Mouse (Mus musculus) kidney, postnatal 10 days (tissue): ENCODE measurements around the gene Klhl29.
A peak's percentile ranks its signal among the peaks of the same experiment; 100 is the strongest.

ENCODE experiments used
- DNase-seq: peaks from one replicate; pipeline ENCODE4 v3.0.0; 2021; ENCODE audit warnings: mixed read lengths

Klhl29 gene

GRCm38 (mm10) chr12:5250042-5250441, 125.4 kb downstream of the Klhl29 start:
- DNase-seq: peak; percentile 59

- no peak for DNase-seq
These were observed 126.4 kb downstream of the Klhl29 start for GRCm38 (mm10) chr12:5249068-5249467.

- DNase-seq: no peak
These were observed 128.0 kb downstream of the Klhl29 start for GRCm38 (mm10) chr12:5247505-5247904.

- DNase-seq: no peak
These were observed 128.7 kb downstream of the Klhl29 start for GRCm38 (mm10) chr12:5246721-5247341.

GRCm38 (mm10) chr12:5246193-5246621, 129.3 kb downstream of the Klhl29 start:
- DNase-seq: no peak

- DNase-seq: no peak
These were observed 130.3 kb downstream of the Klhl29 start for GRCm38 (mm10) chr12:5245207-5245597.

- no peak for DNase-seq
These were observed 130.9 kb downstream of the Klhl29 start for GRCm38 (mm10) chr12:5244431-5245206.

- no peak for DNase-seq
These were observed 131.6 kb downstream of the Klhl29 start for GRCm38 (mm10) chr12:5243867-5244266.

- DNase-seq: no peak
These were observed 132.0 kb downstream of the Klhl29 start for GRCm38 (mm10) chr12:5243449-5243848.

GRCm38 (mm10) chr12:5242551-5243330, 132.7 kb downstream of the Klhl29 start:
- DNase-seq: no peak

- no peak for DNase-seq
These were observed 135.8 kb downstream of the Klhl29 start for GRCm38 (mm10) chr12:5239451-5240245.

GRCm38 (mm10) chr12:5237078-5237477, 138.4 kb downstream of the Klhl29 start:
- DNase-seq: peak; percentile 86

- DNase-seq: no peak
These were observed 139.9 kb downstream of the Klhl29 start for GRCm38 (mm10) chr12:5235596-5235995.

GRCm38 (mm10) chr12:5230504-5230903, 145.0 kb downstream of the Klhl29 start:
- no peak for DNase-seq

- no peak for DNase-seq
These were observed 148.5 kb downstream of the Klhl29 start for GRCm38 (mm10) chr12:5226676-5227654.

- no peak for DNase-seq
These were observed 151.9 kb downstream of the Klhl29 start for GRCm38 (mm10) chr12:5223595-5223994.

GRCm38 (mm10) chr12:5222439-5223202, 152.9 kb downstream of the Klhl29 start:
- DNase-seq: no peak

- peak; percentile 23 for DNase-seq
These were observed 155.4 kb downstream of the Klhl29 start for GRCm38 (mm10) chr12:5219913-5220575.

- DNase-seq: peak; percentile 37
These were observed 159.4 kb downstream of the Klhl29 start for GRCm38 (mm10) chr12:5215836-5216747.
